Mouse (Mus musculus) MEL (cell line): ENCODE results near the gene Rock2.

Source experiments
- CTCF ChIP-seq, 3 experiments: IDR thresholded peaks in 2 of 3; conservative IDR thresholded peaks in 1 of 3; 2 replicates each; pipeline ENCODE4 v1.5.1; 2011 to 2012; ENCODE audit warnings: low read length in 3 of 3, low read depth in 2 of 3, mild to moderate bottlenecking in 2 of 3, improper control_type of control experiment in 1 of 3, inconsistent platforms in 1 of 3, mixed read lengths in 1 of 3, moderate library complexity in 1 of 3; ENCODE audit not compliant: control insufficient read depth in 1 of 3, insufficient read depth in 1 of 3, poor library complexity in 1 of 3, severe bottlenecking in 1 of 3
- EP300 ChIP-seq, 2 experiments: IDR thresholded peaks; 2 replicates each; pipeline ENCODE4 v1.6.1; 2011; ENCODE audit warnings: improper control_type of control experiment in 2 of 2, low read length in 2 of 2, low read depth in 1 of 2, mild to moderate bottlenecking in 1 of 2
- HCFC1 ChIP-seq: IDR thresholded peaks from 2 replicates; pipeline ENCODE4 v1.6.1; 2012; ENCODE audit warnings: low read depth, mild to moderate bottlenecking, inconsistent platforms, low read length, improper control_type of control experiment, moderate library complexity
- KAT2A ChIP-seq: conservative IDR thresholded peaks from 2 replicates; pipeline ENCODE4 v1.6.1; 2012; ENCODE audit warnings: low read depth, low read length, improper control_type of control experiment, inconsistent platforms
- MAFK ChIP-seq: IDR thresholded peaks from 2 replicates; pipeline ENCODE4 v1.6.1; 2011; ENCODE audit warnings: low read depth, mild to moderate bottlenecking, low read length, improper control_type of control experiment, borderline replicate concordance
- RCOR1 ChIP-seq: IDR thresholded peaks from 2 replicates; pipeline ENCODE4 v1.6.1; 2012; ENCODE audit warnings: low read depth, mild to moderate bottlenecking, inconsistent platforms, low read length, improper control_type of control experiment
- USF2 ChIP-seq, 2 experiments: IDR thresholded peaks; 2 replicates each; pipeline ENCODE4 v1.6.1; 2011 to 2012; ENCODE audit warnings: improper control_type of control experiment in 2 of 2, low read length in 2 of 2, borderline replicate concordance in 1 of 2, inconsistent platforms in 1 of 2, low read depth in 1 of 2, mild to moderate bottlenecking in 1 of 2; ENCODE audit not compliant: insufficient read depth in 1 of 2
- ZC3H11A ChIP-seq: IDR thresholded peaks from 2 replicates; pipeline ENCODE4 v1.6.1; 2012; ENCODE audit warnings: low read depth, mild to moderate bottlenecking, inconsistent platforms, low read length, improper control_type of control experiment

GRCm38 (mm10) chr12:17018468-17018867, 123.8 kb downstream of the Rock2 start:
- TF ChIP-seq MAFK (no peak), ZC3H11A (peak; percentile 10; the same call in 1 of the 2 replicates), USF2 (IDR thresholded peaks at IDR 0.05; ENCODE audit: borderline replicate concordance in 1 of 2, insufficient read depth in 1 of 2, low read depth in 1 of 2, low read length in 2 of 2) (no peak), EP300 (IDR thresholded peaks at IDR 0.05; ENCODE audit: low read depth in 1 of 2, low read length in 2 of 2) (no peak), CTCF (IDR thresholded peaks at IDR 0.05 in 2 of 3, conservative IDR thresholded peaks at IDR 0.05 in 1 of 3; ENCODE audit: control insufficient read depth in 1 of 3, insufficient read depth in 1 of 3, low read depth in 2 of 3, low read length in 3 of 3, poor library complexity in 1 of 3, severe bottlenecking in 1 of 3) (peak; percentile 26 to 40 (median 39); a peak in 5 of 6 replicates), KAT2A (no peak), RCOR1 (no peak), HCFC1 (no peak)
